Mouse (Mus musculus): ENCODE data around the gene Gsta3. TPM values are rescaled to one million over a fixed set of nuclear protein-coding genes. Genes with fewer than 3 reads are reported as not detected.
"Not testable (repeated sequence)": the region's sequence is repeated elsewhere in the genome, so short reads cannot be mapped to it uniquely, and the experiment has no call there.

Gsta3 gene
- polyA plus RNA-seq, 1 experiment from 2014 or later: 3.4 TPM

DNA sequence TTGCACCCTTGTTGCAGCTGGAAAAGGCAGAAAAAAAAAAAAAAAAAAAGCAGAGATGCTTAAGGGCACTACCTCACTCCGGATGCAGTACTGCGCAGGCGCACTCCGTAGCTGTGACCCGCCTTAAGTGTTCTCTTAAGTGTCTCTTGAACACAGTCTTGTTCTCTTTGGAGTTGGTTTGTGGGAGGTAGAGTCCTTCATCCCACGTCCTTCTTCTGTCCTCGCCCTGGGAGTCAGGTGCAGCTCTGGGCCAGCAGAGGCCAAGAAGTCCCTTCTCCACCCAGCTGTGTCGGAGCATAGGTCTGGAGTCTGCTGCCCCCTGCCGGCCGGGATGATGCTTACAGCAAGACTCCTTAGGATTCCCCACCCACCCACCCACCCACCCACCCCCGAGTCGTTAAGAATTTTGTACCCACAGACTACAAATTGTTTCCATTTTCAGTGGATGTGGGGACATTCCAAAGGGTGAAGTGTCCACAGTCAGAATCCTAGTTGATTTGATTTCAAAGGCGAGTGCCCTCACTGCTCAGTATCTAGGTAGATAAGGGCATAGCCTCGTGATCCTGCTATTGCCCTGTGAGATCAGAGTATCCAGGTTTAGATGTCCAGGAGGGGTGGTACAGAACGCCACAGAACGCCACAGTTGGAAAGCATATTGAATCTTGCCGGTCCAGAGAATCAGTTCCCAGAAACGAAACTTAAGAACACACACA, 31.1 kb downstream of the Gsta3 start:
- in situ Hi-C loops (cut with MboI; ENCODE audit: low pct_unique_long_range_greater_than_20kb): no loop called here
- H3K27me3 ChIP-seq: peaks cover 8% of the 10 kb centered on the region
- CTCF ChIA-PET: interaction anchor here (0.8 to 1.7 kb wide), 6 partner anchors 26 to 105 kb away, joined by 3 to 8 read pairs (median 3); partner anchors contain the start of gene Tmem14a
- peak; percentile 44 for ATAC-seq
- POLR2A ChIA-PET: interaction anchor here (0.6 kb wide), 2 partner anchors 16 to 1405 kb away, joined by 3 to 5 read pairs; no protein-coding TSS in a partner anchor
- peak; percentile 50 for TF ChIP-seq CTCF (IDR thresholded peaks at IDR 0.05)
- no peak for DNase-seq (ENCODE audit: low read depth, low spot score)

DNA sequence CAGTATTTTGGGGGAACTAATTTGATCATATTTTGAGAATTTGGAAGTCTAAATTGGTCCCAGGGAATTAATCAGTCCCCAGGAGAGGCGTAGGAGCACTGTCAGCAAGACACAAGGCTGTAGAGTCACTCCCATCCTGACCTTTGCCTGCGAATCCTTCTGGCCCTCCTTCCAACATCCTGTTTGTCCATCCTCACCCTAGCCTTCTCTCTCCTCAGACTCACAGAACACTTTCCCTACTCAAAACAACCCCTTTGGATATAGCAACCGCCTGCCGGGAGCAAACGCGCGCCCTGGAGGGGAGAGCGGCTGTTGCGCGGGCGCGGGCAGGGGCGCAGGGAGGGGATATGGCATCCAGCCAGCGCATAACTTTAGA, 31.7 kb downstream of the Gsta3 start:
- DNase-seq (ENCODE audit: low read depth, low spot score): no peak
- in situ Hi-C loops (cut with MboI; ENCODE audit: low pct_unique_long_range_greater_than_20kb): no loop called here
- H3K27me3 ChIP-seq: peaks cover 8% of the 10 kb centered on the region
- ChIA-PET CTCF (interaction anchor here (1.1 to 1.7 kb wide), 5 partner anchors 32 to 106 kb away, joined by 3 to 8 read pairs (median 3); partner anchors contain the start of gene Tmem14a), POLR2A (no interaction called here)
- no peak for TF ChIP-seq CTCF (IDR thresholded peaks at IDR 0.05)
- ATAC-seq: no peak

DNA sequence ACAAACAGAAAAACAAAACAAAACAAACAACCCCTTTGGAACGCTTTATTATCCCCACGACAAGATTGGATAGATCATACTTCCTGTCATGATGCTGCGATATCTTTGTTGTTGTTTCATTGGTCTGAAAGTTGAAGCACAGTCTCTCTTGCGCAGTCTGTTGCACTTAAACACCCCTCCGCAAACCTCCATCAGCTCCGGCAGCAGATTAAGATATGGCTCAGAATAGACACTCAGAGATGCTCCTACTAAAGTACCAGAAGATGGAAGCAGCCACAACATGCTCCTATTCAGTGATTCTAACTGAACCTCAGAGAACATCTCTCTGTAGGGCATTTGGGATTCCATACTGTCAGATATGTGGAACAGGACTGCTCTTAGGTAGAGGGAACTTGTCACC, 32.7 kb downstream of the Gsta3 start:
- DNase-seq (ENCODE audit: low read depth, low spot score): no peak
- POLR2A ChIA-PET: no interaction called here
- no peak for ATAC-seq
- H3K27me3 ChIP-seq: peaks cover 8% of the 10 kb centered on the region
- in situ Hi-C loops (cut with MboI; ENCODE audit: low pct_unique_long_range_greater_than_20kb): no loop called here
- CTCF ChIA-PET: interaction anchor here (2.2 kb wide), 1 partner anchor 55 kb away, joined by 9 read pairs; the partner anchor contains the start of gene Tmem14a
- no peak for TF ChIP-seq CTCF (IDR thresholded peaks at IDR 0.05)

DNA sequence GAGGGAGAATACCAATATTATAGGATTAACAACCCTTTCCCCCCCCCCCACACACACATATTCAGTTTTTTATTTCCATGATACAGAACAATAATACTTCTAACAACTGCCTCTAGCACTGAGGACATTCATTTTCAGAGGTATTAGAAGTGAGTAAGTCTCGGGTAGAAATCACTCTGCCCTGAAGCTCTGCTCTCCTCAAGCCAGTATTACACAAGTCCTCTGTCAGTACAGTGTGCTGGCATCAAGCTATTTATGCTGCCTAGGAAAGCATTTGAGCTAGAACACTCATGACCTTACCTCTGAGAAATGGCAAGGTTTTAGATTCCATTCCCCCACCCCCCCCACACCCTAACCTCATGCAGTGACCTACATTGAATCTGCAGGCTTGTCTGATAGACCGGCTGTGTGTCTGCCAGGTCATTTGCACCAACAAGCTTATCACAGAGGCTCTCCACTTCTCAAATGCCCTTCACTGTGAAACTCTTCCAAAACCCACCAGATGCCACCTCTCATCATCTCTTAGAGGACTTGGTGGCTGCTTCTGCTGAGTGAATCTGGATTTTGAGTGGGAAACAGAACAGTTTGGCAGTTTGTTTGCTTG, 34.1 kb downstream of the Gsta3 start:
- POLR2A ChIA-PET: no interaction called here
- in situ Hi-C loops (cut with MboI; ENCODE audit: low pct_unique_long_range_greater_than_20kb): no loop called here

DNA sequence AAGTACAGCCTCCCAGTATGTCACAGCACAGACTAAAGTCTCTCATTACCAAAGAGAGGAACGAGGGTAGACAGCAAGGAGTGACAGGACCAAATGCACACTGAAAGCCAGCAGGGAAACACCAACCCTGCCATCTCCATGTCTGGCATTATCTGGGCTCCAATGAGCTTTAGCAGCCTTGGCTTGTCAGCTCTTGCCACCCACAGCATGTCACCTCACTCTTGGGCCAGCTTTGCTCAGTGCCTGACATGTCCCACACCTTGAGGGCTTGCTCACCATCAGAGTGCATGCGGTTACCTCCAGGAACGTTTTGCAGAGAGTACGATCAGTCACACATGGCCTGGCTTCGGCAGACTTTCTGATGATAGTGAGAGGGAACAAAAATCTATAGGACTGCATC, 35.0 kb downstream of the Gsta3 start:
- CTCF ChIA-PET: interaction anchor here (1.9 to 2.2 kb wide), 2 partner anchors 24 to 57 kb away, joined by 5 to 9 read pairs; partner anchors contain the start of gene Tmem14a
- DNase-seq (ENCODE audit: low read depth, low spot score); ATAC-seq; H3K27me3 ChIP-seq; POLR2A ChIA-PET; in situ Hi-C loops (cut with MboI; ENCODE audit: low pct_unique_long_range_greater_than_20kb): not testable (repeated sequence)

More for the DNA sequence above, 34.1 kb downstream of the Gsta3 start:
- ATAC-seq (peak; percentile 59), DNase-seq (ENCODE audit: low read depth, low spot score) (no peak)
- TF ChIP-seq CTCF (IDR thresholded peaks at IDR 0.05): no peak
- CTCF ChIA-PET: interaction anchor here (0.6 to 2.2 kb wide), 3 partner anchors 23 to 57 kb away, joined by 4 to 9 read pairs (median 5); partner anchors contain the start of gene Tmem14a
- peaks cover 8% of the 10 kb centered on the region for H3K27me3 ChIP-seq

DNA sequence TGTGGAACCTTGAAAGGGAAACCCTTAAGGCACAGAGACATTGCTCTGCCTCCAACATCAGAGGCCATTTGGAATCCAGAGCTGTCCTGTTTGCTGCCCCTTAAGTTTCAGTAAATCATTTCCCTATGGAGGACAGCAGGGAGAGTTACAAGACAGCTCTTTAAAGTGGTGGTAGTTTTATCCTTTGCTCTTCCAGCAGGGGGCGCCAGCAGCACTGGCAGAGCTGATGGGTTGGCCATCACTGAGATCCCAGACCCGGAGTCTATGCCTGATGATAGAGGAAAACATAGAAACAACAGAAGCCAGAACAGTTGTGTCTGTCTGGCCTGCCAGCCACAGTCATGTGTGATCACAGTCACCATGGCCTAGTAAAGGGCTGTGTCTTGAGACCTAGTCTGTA, 35.8 kb downstream of the Gsta3 start:
- POLR2A ChIA-PET; in situ Hi-C loops (cut with MboI; ENCODE audit: low pct_unique_long_range_greater_than_20kb); CTCF ChIA-PET; DNase-seq (ENCODE audit: low read depth, low spot score); H3K27me3 ChIP-seq: not testable (repeated sequence)
- peak; percentile 30 for TF ChIP-seq CTCF (IDR thresholded peaks at IDR 0.05)
- ATAC-seq: peak; percentile 33

DNA sequence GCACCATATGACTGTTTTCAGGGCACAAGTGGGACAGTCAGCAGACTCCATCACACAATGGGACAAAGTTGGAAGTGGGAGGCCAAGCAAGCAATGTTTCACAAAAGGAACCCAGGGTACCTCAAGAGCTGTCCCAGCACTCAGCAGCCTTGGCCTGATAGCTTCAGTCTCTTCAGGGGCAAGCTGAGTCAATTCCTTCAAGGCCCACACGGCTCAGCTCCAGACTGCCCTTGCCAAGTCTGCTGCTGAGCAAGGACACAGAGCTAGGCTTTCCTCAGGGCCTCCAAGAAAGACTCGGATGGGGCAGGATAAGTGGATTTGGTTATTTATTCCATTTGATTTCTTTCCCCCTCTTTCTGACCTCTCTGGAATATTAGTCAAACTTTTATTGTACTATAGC, 39.9 kb downstream of the Gsta3 start:
- in situ Hi-C loops (cut with MboI; ENCODE audit: low pct_unique_long_range_greater_than_20kb): no loop called here
- CTCF ChIA-PET: interaction anchor here (1.0 kb wide), 1 partner anchor 62 kb away, joined by 3 read pairs; the partner anchor contains the start of gene Tmem14a
- no peak for ATAC-seq
- POLR2A ChIA-PET: no interaction called here
- TF ChIP-seq CTCF (IDR thresholded peaks at IDR 0.05): no peak
- DNase-seq (ENCODE audit: low read depth, low spot score): no peak
- H3K27me3 ChIP-seq: no peaks in the 10 kb centered on the region

DNA sequence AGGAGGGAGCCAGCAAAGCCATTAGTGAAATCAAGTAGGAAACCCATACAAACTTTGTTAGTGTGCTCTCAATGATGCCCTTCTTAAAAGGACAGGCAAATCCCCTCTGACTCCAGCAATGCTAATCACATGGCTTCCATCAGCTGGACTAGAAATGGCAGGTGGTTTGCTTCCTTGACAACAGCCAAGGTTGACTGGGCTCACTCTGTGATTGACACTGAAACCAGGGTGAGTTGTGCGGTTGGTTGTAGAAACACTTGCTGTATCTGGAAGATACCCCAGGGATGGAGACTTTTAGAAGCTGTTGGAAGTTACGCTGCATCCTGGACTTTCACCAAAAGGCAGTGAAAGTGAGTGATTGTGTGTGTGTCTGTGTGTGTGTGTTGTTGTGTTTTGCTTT, 44.3 kb downstream of the Gsta3 start:
- POLR2A ChIA-PET; CTCF ChIA-PET; ATAC-seq; in situ Hi-C loops (cut with MboI; ENCODE audit: low pct_unique_long_range_greater_than_20kb); DNase-seq (ENCODE audit: low read depth, low spot score): not testable (repeated sequence)
- peaks cover 11% of the 10 kb centered on the region for H3K27me3 ChIP-seq

DNA sequence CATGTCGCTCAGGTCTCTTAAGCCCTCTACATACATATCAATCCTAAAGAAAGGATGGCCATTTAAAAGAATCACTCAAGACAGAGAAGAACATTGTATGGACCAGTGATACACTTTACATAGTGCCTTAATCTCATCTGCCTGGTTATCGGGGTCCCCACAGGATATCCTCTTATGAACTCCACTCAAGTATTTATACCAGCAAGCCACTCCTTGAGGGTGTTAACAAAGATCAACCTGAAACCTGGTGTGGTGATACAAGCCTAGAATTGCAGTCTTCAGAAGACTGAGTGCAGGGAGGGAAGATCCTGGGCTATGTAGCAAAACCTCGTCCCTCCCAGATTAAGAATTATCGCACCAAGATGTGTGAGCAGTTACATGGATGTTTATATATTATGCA, 51.0 kb downstream of the Gsta3 start:
- ChIA-PET POLR2A (no interaction called here), CTCF (no interaction called here)
- in situ Hi-C loops (cut with MboI; ENCODE audit: low pct_unique_long_range_greater_than_20kb): no loop called here
- DNase-seq (ENCODE audit: low read depth, low spot score) (no peak), ATAC-seq (no peak)
- TF ChIP-seq CTCF (IDR thresholded peaks at IDR 0.05): no peak
- H3K27me3 ChIP-seq: peaks cover 44% of the 10 kb centered on the region

DNA sequence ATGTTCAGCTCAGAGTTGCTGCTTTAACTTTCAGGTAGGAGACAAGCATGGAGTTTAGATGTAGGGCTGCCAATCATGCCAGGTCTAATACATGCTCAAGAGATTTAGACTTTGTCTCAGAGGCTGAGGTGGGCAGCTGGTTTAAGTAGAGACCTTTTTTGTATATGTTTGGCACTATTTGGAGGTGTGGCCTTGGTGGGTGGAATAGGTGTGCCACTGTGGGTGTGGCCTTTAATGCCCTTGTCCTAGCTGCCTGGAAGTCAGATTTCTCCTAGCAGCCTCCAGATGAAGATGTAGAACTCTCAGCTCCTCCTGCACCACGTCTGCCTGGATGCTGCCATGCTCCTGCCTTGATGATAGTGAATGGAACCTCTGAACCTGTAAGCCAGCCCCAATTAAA, 52.2 kb downstream of the Gsta3 start:
- ChIA-PET POLR2A (no interaction called here), CTCF (no interaction called here)
- peaks cover 44% of the 10 kb centered on the region for H3K27me3 ChIP-seq
- DNase-seq (ENCODE audit: low read depth, low spot score) (no peak), ATAC-seq (no peak)
- no peak for TF ChIP-seq CTCF (IDR thresholded peaks at IDR 0.05)
- in situ Hi-C loops (cut with MboI; ENCODE audit: low pct_unique_long_range_greater_than_20kb): no loop called here

DNA sequence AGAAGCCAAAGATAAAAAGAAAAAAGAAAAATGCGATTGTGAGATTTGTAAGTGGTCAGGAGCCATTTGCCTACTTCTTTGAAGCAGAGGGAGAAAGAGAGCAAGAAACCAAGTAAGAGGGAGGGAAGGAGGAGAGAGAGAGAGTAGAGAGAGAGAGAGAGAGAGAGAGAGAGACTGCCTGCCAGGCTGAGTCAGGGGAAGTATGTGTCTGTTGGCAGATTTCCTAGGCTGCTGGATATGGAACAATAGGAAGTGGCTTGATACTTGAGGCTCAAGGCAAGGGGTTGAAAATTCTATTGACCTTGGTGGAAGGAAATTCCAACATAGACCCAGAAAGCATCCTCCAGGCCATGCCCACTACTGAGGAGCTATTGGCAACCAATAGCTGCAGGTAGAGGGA, 55.8 kb downstream of the Gsta3 start:
- H3K27me3 ChIP-seq: peaks cover 47% of the 10 kb centered on the region
- TF ChIP-seq CTCF (IDR thresholded peaks at IDR 0.05): no peak
- POLR2A ChIA-PET: no interaction called here
- DNase-seq (ENCODE audit: low read depth, low spot score) (no peak), ATAC-seq (no peak)
- in situ Hi-C loops (cut with MboI; ENCODE audit: low pct_unique_long_range_greater_than_20kb): no loop called here
- CTCF ChIA-PET: no interaction called here

All from Patski (cell line).